Mouse (Mus musculus) ES-Bruce4 (cell line): ENCODE measurements at regions not wholly inside any gene's neighbourhood (a gene's known extent, or its start where the extent isn't known, plus 50 kb on each side); places are given as distances from the start of the nearest gene placed in this dataset.

ENCODE experiments used
- CTCF ChIP-seq: IDR thresholded peaks from one replicate; pipeline ENCODE4 v1.8.1; 2011; ENCODE audit warnings: low read depth, low read length
- EP300 ChIP-seq: IDR thresholded peaks from 2 replicates; pipeline ENCODE4 v1.6.1; 2011; ENCODE audit warnings: low read depth, low read length; ENCODE audit not compliant: insufficient read depth
- POLR2A ChIP-seq: IDR thresholded peaks from one replicate; pipeline ENCODE4 v1.8.1; 2011; ENCODE audit warnings: low read length; ENCODE audit not compliant: insufficient read depth

GRCm38 (mm10) chr8:128156221-128156620 lies 202.2 kb upstream of the Nrp1 start:
- TF ChIP-seq POLR2A = no peak
- no peak for TF ChIP-seq CTCF
- TF ChIP-seq EP300 = no peak
